Mouse (Mus musculus) lung, postnatal 0 days (tissue): Measurements from ENCODE around the gene Cyp2b10. TPM values are rescaled to one million over a fixed set of nuclear protein-coding genes. Genes with fewer than 3 reads are reported as not detected.

Experiments
- ATAC-seq: fragments of 200-750 bp; cut with Nextera tagmentation; 2 replicates; pipeline ENCODE4 v1.8.0; 2017; ENCODE audit warnings: moderate library complexity
- DNase-seq: peaks from one replicate; pipeline ENCODE4 v3.0.0-alpha.2; 2016; ENCODE audit warnings: low spot score
- H3K27ac ChIP-seq: fragments of 300-500 bp; sonication (generic); 2 replicates; pipeline ENCODE4 v1.5.1; 2014; ENCODE audit warnings: antibody characterized with exemption, mild to moderate bottlenecking, low read length, mixed read lengths
- H3K27me3 ChIP-seq: fragments of 300-500 bp; sonication (generic); replicated peaks from 2 replicates; pipeline ENCODE4 v1.6.1; 2014; ENCODE audit warnings: low read length, mixed read lengths; ENCODE audit not compliant: insufficient read depth
- H3K36me3 ChIP-seq: fragments of 300-500 bp; sonication (generic); 2 replicates; pipeline ENCODE4 v1.6.1; 2014; ENCODE audit warnings: low read length, mixed read lengths; ENCODE audit not compliant: insufficient read depth
- H3K4me1 ChIP-seq: fragments of 300-500 bp; sonication (generic); 2 replicates; pipeline ENCODE4 v1.6.1; 2014; ENCODE audit warnings: antibody characterized with exemption, low read depth, low read length, mixed read lengths; ENCODE audit not compliant: insufficient read depth
- H3K4me2 ChIP-seq: fragments of 300-500 bp; sonication (generic); replicated peaks from 2 replicates; pipeline ENCODE4 v1.6.1; 2014; ENCODE audit warnings: low read depth, mild to moderate bottlenecking, low read length, moderate library complexity, mixed read lengths
- H3K4me3 ChIP-seq: fragments of 300-500 bp; sonication (generic); 2 replicates; pipeline ENCODE4 v1.5.1; 2014; ENCODE audit warnings: low read depth, low read length
- H3K9ac ChIP-seq: fragments of 300-500 bp; sonication (generic); replicated peaks from 2 replicates; pipeline ENCODE4 v1.6.1; 2014; ENCODE audit warnings: low read depth, mild to moderate bottlenecking
- H3K9me3 ChIP-seq: fragments of 300-500 bp; sonication (generic); 2 replicates; pipeline ENCODE4 v1.6.1; 2016; ENCODE audit warnings: low read length, mixed read lengths
- CTCF ChIP-seq: IDR thresholded peaks from 2 replicates; pipeline ENCODE4 v1.5.1; 2016; ENCODE audit warnings: antibody characterized with exemption, mild to moderate bottlenecking
- EP300 ChIP-seq: IDR thresholded peaks from 2 replicates; pipeline ENCODE4 v1.6.1; 2016; ENCODE audit warnings: antibody characterized with exemption, mild to moderate bottlenecking, control low read depth
- WGBS: fragments of 180-500 bp; shearing (Covaris S2); extraction: QIAGEN DNeasy Blood & Tissue Kit; methylation state at CpG from one replicate; pipeline ENCODE4 v1.1.7; 2014; 5-methylcytosine and 5-hydroxymethylcytosine counted together
- polyA plus RNA-seq: library from polyadenylated mRNA; unstranded; fragments of >200 nt; fragmentation: Nextera tagmentation; extraction: Ambion mirVana; gene quantifications from 2 replicates; pipeline ENCODE4 v1.2.1, GENCODE M21; 2015

The Cyp2b10 gene
- polyA plus RNA-seq, 1 experiment from 2014 or later, result 8.3 TPM

GRCm38 (mm10) chr7:25945274-25945673 lies 47.9 kb downstream of the Cyp2b10 start:
- no peak overlapping the region for H3K4me3 ChIP-seq
- no peaks in the 10 kb centered on the region for H3K4me1 ChIP-seq
- no peak for DNase-seq
- H3K27me3 ChIP-seq, result no peaks in the 10 kb centered on the region
- 43% methylated on average over 1 of the region's 1 CpGs for WGBS
- no peak for ATAC-seq
- H3K36me3 ChIP-seq, result no peaks in the 10 kb centered on the region
- H3K9ac ChIP-seq, result no peak overlapping the region
- no peak for TF ChIP-seq CTCF
- no peak for TF ChIP-seq EP300
- no peak overlapping the region for H3K4me2 ChIP-seq
- H3K27ac ChIP-seq, result no peak overlapping the region
- H3K9me3 ChIP-seq, result no peaks in the 10 kb centered on the region

Other genes starting within 250 kb of the Cyp2b10 start
- gene Bckdha, start 238.6 kb upstream of the Cyp2b10 start, polyA plus RNA-seq, result 61.8 and 71.7 TPM in 2 replicates
- gene Exosc5, start 238.5 kb upstream of the Cyp2b10 start, polyA plus RNA-seq, result 46.7 and 49.7 TPM in 2 replicates
- 1.2 and 2.0 TPM in 2 replicates for gene Tmem91, start 222.5 kb upstream of the Cyp2b10 start, polyA plus RNA-seq
- 28.6 and 28.8 TPM in 2 replicates for gene B9d2, start 216.8 kb upstream of the Cyp2b10 start, polyA plus RNA-seq
- gene Tgfb1, start 210.6 kb upstream of the Cyp2b10 start, polyA plus RNA-seq, result 6.6 and 9.0 TPM in 2 replicates
- 9.8 and 12.1 TPM in 2 replicates for gene Ccdc97, start 178.5 kb upstream of the Cyp2b10 start, polyA plus RNA-seq
- gene Hnrnpul1, start 142.9 kb upstream of the Cyp2b10 start, polyA plus RNA-seq, result 32.4 and 34.5 TPM in 2 replicates
- gene Axl, start 108.9 kb upstream of the Cyp2b10 start, polyA plus RNA-seq, result 74.6 and 81.6 TPM in 2 replicates
- gene Cyp2s1, start 80.7 kb upstream of the Cyp2b10 start, polyA plus RNA-seq, result 51.9 and 53.1 TPM in 2 replicates
- not detected in 2 replicates for gene Cyp2b13, start 163.9 kb downstream of the Cyp2b10 start, polyA plus RNA-seq